Mouse (Mus musculus) cerebellum, adult 2 months (tissue): ENCODE data around the gene Irf3. TPM values are rescaled to one million over a fixed set of nuclear protein-coding genes. Genes with fewer than 3 reads are reported as not detected.

Experiments
- DNase-seq, 2 experiments: peaks; one replicate each; pipeline ENCODE4 v3.0.0; 2021
- H3K27ac ChIP-seq: fragments of 200-500 bp; 2 replicates; pipeline ENCODE4 v1.5.1; 2012; ENCODE audit warnings: low read length, control low read depth, inconsistent platforms; ENCODE audit not compliant: insufficient read depth
- H3K27me3 ChIP-seq: fragments of 200-500 bp; 2 replicates; pipeline ENCODE4 v1.6.1; 2012; ENCODE audit warnings: inconsistent platforms, mild to moderate bottlenecking, low read length, moderate library complexity; ENCODE audit not compliant: control insufficient read depth, insufficient read depth
- H3K4me1 ChIP-seq: fragments of 200-500 bp; 2 replicates; pipeline ENCODE4 v1.6.1; 2011; ENCODE audit warnings: low read length; ENCODE audit not compliant: control insufficient read depth, insufficient read depth
- H3K4me3 ChIP-seq: fragments of 200-500 bp; replicated peaks from 2 replicates; pipeline ENCODE3; 2011; ENCODE audit warnings: mild to moderate bottlenecking, low read depth, low read length, control low read depth; ENCODE audit not compliant: insufficient read depth
- CTCF ChIP-seq: fragments of 200-500 bp; IDR thresholded peaks from 2 replicates; pipeline ENCODE4 v1.5.1; 2011; ENCODE audit warnings: low read depth, mild to moderate bottlenecking, control low read depth, low read length, moderate library complexity, borderline replicate concordance; ENCODE audit not compliant: insufficient read depth
- POLR2A ChIP-seq: fragments of 200-500 bp; IDR thresholded peaks from 2 replicates; pipeline ENCODE4 v1.6.1; 2011; ENCODE audit warnings: low read length, control low read depth, borderline replicate concordance; ENCODE audit not compliant: insufficient read depth
- WGBS: fragments of 180-500 bp; shearing (Covaris S2); methylation state at CpG from one replicate; pipeline ENCODE4 v1.1.7; 2018; 5-methylcytosine and 5-hydroxymethylcytosine counted together
- polyA plus RNA-seq: library from polyadenylated mRNA; depleted of rRNA; stranded (reverse); fragments of >200 nt; gene quantifications from 2 replicates; pipeline ENCODE4 v1.2.3, GENCODE M21; 2012

Irf3 gene
- polyA plus RNA-seq, 1 experiment: 126 TPM

DNA sequence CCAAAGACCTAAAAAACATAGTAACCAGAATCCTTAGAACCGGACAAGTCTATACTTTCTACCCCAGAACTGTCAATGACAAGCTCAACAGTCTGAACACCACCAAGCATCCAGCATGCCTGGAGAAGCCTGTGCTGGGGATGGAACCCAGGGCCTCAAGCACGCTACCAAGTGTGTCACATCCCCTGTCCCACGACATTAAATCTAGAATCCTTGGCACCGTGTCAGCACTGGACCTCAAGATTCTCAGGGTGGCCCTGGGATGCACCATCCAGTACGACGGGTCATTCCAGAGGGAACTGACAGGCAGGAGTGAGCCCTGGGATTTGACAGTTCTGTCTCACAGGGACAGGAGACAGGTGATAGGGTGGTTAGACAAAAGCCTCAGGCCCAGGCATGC is 32.5 kb downstream of the Irf3 start:
- TF ChIP-seq POLR2A (no peak), CTCF (no peak)
- DNase-seq: no peak
- no peak overlapping the region for H3K4me3 ChIP-seq
- H3K27me3 ChIP-seq: no peaks in the 10 kb centered on the region
- WGBS: 80% methylated on average over 6 of the region's 6 CpGs
- H3K4me1 ChIP-seq: peaks cover 12% of the 10 kb centered on the region
- H3K27ac ChIP-seq: no peak overlapping the region

DNA sequence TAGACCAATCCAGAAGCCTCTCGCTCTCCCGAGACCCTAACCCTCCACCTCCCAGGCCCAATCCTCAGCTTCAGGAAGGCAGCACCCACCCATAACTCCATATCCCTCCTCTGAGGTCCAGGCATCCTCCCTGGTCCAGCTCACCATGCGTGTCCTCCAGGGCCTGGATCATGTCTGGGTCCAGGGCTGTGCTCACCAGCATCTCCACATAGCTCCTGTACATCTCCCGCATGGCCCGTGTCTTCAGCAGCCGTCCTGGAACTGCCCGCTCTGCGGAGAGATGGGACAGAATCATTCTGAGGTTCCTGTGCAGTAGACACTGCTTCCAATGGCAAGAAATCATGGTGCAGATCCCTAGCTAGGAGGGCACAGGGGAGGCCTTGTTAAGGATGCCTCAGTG is 33.4 kb downstream of the Irf3 start:
- no peak for TF ChIP-seq CTCF
- TF ChIP-seq POLR2A: no peak
- H3K4me3 ChIP-seq: no peak overlapping the region
- 94% methylated on average over 8 of the region's 8 CpGs for WGBS
- no peaks in the 10 kb centered on the region for H3K27me3 ChIP-seq
- DNase-seq: no peak
- H3K4me1 ChIP-seq: peaks cover 4% of the 10 kb centered on the region
- H3K27ac ChIP-seq: no peak overlapping the region

DNA sequence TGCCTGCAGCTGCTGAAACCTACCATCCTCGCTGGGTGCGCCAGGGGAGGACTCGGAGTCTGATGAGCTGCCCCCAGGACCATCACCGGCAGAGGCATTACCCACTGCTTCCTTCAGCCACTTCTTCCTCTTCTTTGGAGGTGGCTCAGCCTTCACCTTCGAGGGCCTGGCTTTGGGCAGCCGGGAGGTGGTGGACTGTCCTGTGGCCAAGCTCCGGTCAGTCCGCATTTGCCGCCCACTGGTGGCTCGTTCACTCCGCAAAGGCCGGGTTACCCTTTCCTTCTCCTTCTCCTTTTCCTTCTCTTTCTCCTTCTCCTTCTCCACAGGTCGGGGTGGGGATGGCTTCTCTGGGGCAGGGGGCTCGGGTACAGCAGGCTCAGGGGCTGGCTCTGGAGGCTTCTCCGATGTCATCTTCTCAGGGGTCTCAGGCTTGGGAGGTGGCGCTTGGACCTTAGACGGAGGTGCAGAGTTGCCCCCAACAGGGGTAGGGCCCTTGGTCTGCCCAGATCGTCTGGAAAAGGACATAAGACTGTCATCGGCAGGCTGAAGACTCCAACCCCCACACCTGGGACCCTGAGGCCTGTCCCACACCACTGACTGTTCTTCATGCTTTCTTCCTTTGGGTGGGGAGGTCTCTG is 36.4 kb downstream of the Irf3 start:
- TF ChIP-seq CTCF: no peak
- TF ChIP-seq POLR2A: no peak
- H3K4me1 ChIP-seq: no peaks in the 10 kb centered on the region
- 91% methylated on average over 19 of the region's 19 CpGs for WGBS
- H3K4me3 ChIP-seq: no peak overlapping the region
- no peak for DNase-seq
- H3K27me3 ChIP-seq: no peaks in the 10 kb centered on the region
- no peak overlapping the region for H3K27ac ChIP-seq

DNA sequence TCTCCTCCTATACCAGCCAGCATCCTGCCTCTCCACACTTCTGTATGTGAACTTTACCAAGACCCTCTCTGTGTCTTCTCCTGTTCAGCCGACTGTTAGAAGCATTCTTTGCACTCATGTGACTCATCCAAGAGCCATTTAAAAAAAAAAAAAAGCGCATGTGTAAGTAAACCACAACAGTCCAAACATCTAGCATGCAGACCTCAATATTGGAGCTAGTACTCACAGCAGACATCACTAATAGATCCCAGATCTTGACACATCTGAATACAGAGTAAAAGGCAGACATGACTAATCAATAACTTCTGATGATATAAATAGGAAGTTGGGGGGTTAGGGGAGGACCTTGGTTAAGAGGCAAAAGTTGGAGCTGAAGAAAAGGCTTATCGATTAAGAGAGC is 38.2 kb downstream of the Irf3 start:
- Histone ChIP-seq H3K27ac (no peak overlapping the region), H3K27me3 (no peaks in the 10 kb centered on the region), H3K4me3 (no peak overlapping the region), H3K4me1 (no peaks in the 10 kb centered on the region)
- 91% methylated on average over 3 of the region's 3 CpGs for WGBS
- TF ChIP-seq CTCF (no peak), POLR2A (no peak)
- DNase-seq: no peak

DNA sequence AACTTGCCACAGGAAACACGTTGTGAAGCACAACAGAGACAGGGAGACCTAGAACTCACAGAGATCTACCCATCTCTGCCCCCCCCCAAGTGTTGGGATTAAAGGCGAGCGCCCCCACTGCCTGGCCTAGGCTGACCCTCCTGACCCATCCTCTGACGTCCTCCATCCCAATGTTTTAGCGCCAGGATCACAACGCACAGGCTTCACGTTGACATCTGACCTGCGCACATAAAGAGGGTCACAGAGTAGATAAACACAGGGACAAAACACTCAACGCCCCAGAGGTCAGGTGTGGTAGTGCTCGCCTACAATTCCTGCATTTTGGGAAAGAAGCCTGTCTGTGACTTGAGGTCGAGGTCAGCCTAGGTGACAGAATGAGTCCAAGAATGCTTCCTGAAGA is 39.3 kb downstream of the Irf3 start:
- no peak for TF ChIP-seq POLR2A
- no peak for TF ChIP-seq CTCF
- 92% methylated on average over 11 of the region's 11 CpGs for WGBS
- DNase-seq: no peak
- Histone ChIP-seq H3K4me3 (no peak overlapping the region), H3K27ac (no peak overlapping the region), H3K4me1 (no peaks in the 10 kb centered on the region; the same call in 1 of the 2 replicates), H3K27me3 (no peaks in the 10 kb centered on the region)

DNA sequence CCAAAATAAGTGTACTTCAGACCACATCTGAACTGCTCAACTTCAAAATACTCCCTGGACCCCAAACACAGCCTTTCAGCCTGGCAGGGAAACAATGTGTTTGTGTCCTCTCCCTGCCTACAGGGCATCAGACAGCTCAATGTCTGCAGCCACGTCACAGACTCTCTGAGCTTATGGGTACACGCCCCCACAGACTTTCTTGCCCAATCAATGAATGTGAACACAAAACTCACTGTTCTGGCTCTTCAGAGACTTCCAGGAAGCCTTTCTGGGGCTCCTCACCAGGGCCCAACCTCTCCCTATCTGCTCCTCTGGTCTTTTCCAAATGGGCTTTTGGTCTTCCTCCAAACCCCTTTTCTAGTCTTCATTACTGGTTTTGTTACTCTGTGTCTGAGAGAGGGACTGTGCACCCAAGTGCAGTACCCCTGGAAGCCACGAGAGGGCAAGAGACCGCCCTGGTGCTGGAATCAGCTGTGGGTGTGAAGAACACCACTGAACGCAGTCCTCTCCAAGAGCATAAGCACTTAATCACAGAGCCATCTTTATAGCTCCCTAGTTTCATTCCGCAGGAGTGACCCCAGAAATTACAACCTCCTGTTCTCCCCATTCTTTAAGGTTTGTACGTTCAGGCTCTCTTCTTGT is 40.4 kb downstream of the Irf3 start:
- peak; percentile 73 for TF ChIP-seq CTCF
- TF ChIP-seq POLR2A: no peak
- Histone ChIP-seq H3K27ac (no peak overlapping the region), H3K4me1 (no peaks in the 10 kb centered on the region; the same call in 1 of the 2 replicates), H3K27me3 (no peaks in the 10 kb centered on the region), H3K4me3 (no peak overlapping the region)
- 62% methylated on average over 7 of the region's 7 CpGs for WGBS
- peak in 1 of 2 experiments; percentile 36 for DNase-seq

DNA sequence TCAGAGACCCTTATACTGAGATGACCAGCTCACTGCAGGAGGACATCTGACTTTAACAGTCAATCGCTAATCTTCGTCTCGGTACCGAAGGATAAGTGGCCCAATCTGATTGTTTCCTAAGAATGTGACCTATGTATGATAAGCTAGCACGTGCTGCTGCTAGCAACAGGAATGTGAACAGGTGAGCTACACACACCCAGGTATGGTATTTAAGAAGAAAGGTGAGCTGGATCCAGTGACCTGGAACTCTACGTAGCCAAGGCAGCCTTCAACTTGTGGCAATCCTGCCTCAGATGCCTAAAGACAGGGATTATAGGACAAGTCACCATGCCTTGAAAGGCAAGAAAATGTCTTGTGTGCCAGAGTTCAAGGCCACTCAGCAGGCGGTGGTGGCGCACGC is 41.0 kb downstream of the Irf3 start:
- Histone ChIP-seq H3K27me3 (no peaks in the 10 kb centered on the region), H3K27ac (no peak overlapping the region), H3K4me1 (no peaks in the 10 kb centered on the region; the same call in 1 of the 2 replicates), H3K4me3 (no peak overlapping the region)
- TF ChIP-seq POLR2A (no peak), CTCF (no peak)
- WGBS: 97% methylated on average over 9 of the region's 9 CpGs
- no peak for DNase-seq

DNA sequence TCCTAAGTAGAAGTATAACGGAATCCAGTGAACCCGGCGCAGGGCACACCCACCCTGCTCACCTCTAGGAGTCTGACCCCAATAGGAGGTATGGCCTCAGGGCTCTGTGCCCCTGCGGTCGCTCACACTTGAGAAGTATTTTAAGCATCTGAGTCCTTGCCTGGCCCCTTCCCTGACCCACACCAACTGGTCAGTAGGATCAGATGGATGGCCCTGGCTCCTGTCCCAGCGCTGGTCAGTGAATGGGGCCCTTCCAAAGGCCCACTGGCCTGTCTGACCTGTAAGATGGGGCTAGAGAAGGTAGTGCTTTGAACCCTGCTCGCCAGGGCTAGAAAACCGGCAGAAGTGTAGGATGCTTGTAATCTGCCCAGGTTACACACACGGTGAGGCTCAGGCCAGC is 43.4 kb downstream of the Irf3 start:
- Histone ChIP-seq H3K4me3 (no peak overlapping the region), H3K27ac (no peak overlapping the region), H3K4me1 (no peaks in the 10 kb centered on the region; the same call in 1 of the 2 replicates), H3K27me3 (no peaks in the 10 kb centered on the region)
- TF ChIP-seq CTCF (no peak), POLR2A (no peak)
- DNase-seq: no peak
- 87% methylated on average over 9 of the region's 9 CpGs for WGBS
